Mouse (Mus musculus) heart, embryonic 10.5 days (tissue): ENCODE measurements at regions not wholly inside any gene's neighbourhood (a gene's known extent, or its start where the extent isn't known, plus 50 kb on each side); places are given as distances from the start of the nearest gene placed in this dataset.

Experiments used
- DNase-seq: peaks from one replicate; pipeline ENCODE4 v3.0.0-alpha.2; 2017; ENCODE audit warnings: low spot score
- H3K27ac ChIP-seq: fragments of 300-500 bp; sonication (generic); 2 replicates; pipeline ENCODE4 v1.5.1; 2016; ENCODE audit warnings: mild to moderate bottlenecking
- H3K27me3 ChIP-seq: fragments of 300-500 bp; sonication (generic); 2 replicates; pipeline ENCODE4 v1.6.1; 2016; ENCODE audit warnings: mild to moderate bottlenecking; ENCODE audit not compliant: poor library complexity, insufficient read depth, severe bottlenecking
- H3K36me3 ChIP-seq: fragments of 300-500 bp; sonication (generic); 2 replicates; pipeline ENCODE4 v1.6.1; 2016; ENCODE audit warnings: mild to moderate bottlenecking, moderate library complexity
- H3K4me1 ChIP-seq: fragments of 300-500 bp; sonication (generic); 2 replicates; pipeline ENCODE4 v1.6.1; 2016; ENCODE audit warnings: mild to moderate bottlenecking
- H3K4me3 ChIP-seq: fragments of 300-500 bp; sonication (generic); 2 replicates; pipeline ENCODE4 v1.5.1; 2016; ENCODE audit warnings: mild to moderate bottlenecking, moderate library complexity
- H3K9me3 ChIP-seq: fragments of 300-500 bp; sonication (generic); 2 replicates; pipeline ENCODE4 v1.6.1; 2016; ENCODE audit warnings: mild to moderate bottlenecking, moderate library complexity
- whole genome bisulfite sequencing: fragments of 180-500 bp; shearing (Covaris S2); methylation state at CpG from one replicate; pipeline ENCODE4 v1.1.7; 2016; 5-methylcytosine and 5-hydroxymethylcytosine counted together

GRCm38 (mm10) chr13:51279642-51280387 is 109.0 kb downstream of the Nxnl2 start:
- Histone ChIP-seq H3K4me1 (peaks cover 25% of the 10 kb centered on the region), H3K27ac (peak overlapping the region; percentile 69), H3K4me3 (no peak overlapping the region), H3K27me3 (no peaks in the 10 kb centered on the region), H3K9me3 (peaks cover 5% of the 10 kb centered on the region; the same call in 1 of the 2 replicates), H3K36me3 (no peaks in the 10 kb centered on the region)
- WGBS = 23% methylated on average over 8 of the region's 8 CpGs
- no peak for DNase-seq

- no peaks in the 10 kb centered on the region for H3K36me3 ChIP-seq
- WGBS = 76% methylated on average over 8 of the region's 8 CpGs
- H3K9me3 ChIP-seq = peaks cover 5% of the 10 kb centered on the region; the same call in 1 of the 2 replicates
- H3K4me1 ChIP-seq = peaks cover 24% of the 10 kb centered on the region
- DNase-seq = no peak
- H3K27me3 ChIP-seq = no peaks in the 10 kb centered on the region
- no peak overlapping the region for H3K4me3 ChIP-seq
- peak overlapping the region; percentile 69 for H3K27ac ChIP-seq
These were observed 109.5 kb downstream of the Nxnl2 start for GRCm38 (mm10) chr13:51280388-51280753.

- Histone ChIP-seq H3K9me3 (peaks cover 5% of the 10 kb centered on the region; the same call in 1 of the 2 replicates), H3K27ac (no peak overlapping the region), H3K4me1 (peaks cover 12% of the 10 kb centered on the region), H3K4me3 (no peak overlapping the region), H3K36me3 (no peaks in the 10 kb centered on the region), H3K27me3 (no peaks in the 10 kb centered on the region)
- no peak for DNase-seq
These were observed 113.9 kb downstream of the Nxnl2 start for GRCm38 (mm10) chr13:51284679-51285078.

- Histone ChIP-seq H3K27me3 (no peaks in the 10 kb centered on the region), H3K4me3 (no peak overlapping the region), H3K36me3 (no peaks in the 10 kb centered on the region), H3K27ac (no peak overlapping the region), H3K9me3 (no peaks in the 10 kb centered on the region; the same call in 1 of the 2 replicates), H3K4me1 (0 out of 2 replicates have a peak, but pooled peaks cover 5% of the 10 kb centered on the region)
- 71% methylated on average over 4 of the region's 4 CpGs for WGBS
- DNase-seq = no peak
These were observed 118.6 kb downstream of the Nxnl2 start for GRCm38 (mm10) chr13:51289442-51289841.

- 83% methylated on average over 7 of the region's 7 CpGs for WGBS
- no peak for DNase-seq
- Histone ChIP-seq H3K27ac (no peak overlapping the region), H3K36me3 (no peaks in the 10 kb centered on the region), H3K9me3 (no peaks in the 10 kb centered on the region), H3K4me3 (no peak overlapping the region), H3K4me1 (peaks cover 6% of the 10 kb centered on the region; the same call in 1 of the 2 replicates), H3K27me3 (no peaks in the 10 kb centered on the region)
These were observed 118.4 kb upstream of the S1pr3 start for GRCm38 (mm10) chr13:51290021-51290424.

- no peaks in the 10 kb centered on the region for H3K27me3 ChIP-seq
- no peak for DNase-seq
- H3K36me3 ChIP-seq = no peaks in the 10 kb centered on the region
- H3K4me3 ChIP-seq = no peak overlapping the region
- no peak overlapping the region for H3K27ac ChIP-seq
- no peaks in the 10 kb centered on the region for H3K9me3 ChIP-seq
- WGBS = 77% methylated on average over 6 of the region's 6 CpGs
- H3K4me1 ChIP-seq = peaks cover 15% of the 10 kb centered on the region
These were observed 117.5 kb upstream of the S1pr3 start for GRCm38 (mm10) chr13:51290926-51291325.

- Histone ChIP-seq H3K36me3 (no peaks in the 10 kb centered on the region), H3K27me3 (no peaks in the 10 kb centered on the region), H3K4me3 (no peak overlapping the region), H3K27ac (peak overlapping the region; percentile 36; the same call in 1 of the 2 replicates), H3K9me3 (no peaks in the 10 kb centered on the region), H3K4me1 (peaks cover 29% of the 10 kb centered on the region)
- whole genome bisulfite sequencing = 64% methylated on average over 2 of the region's 4 CpGs
- no peak for DNase-seq
These were observed 115.4 kb upstream of the S1pr3 start for GRCm38 (mm10) chr13:51293047-51293446.

- Histone ChIP-seq H3K4me3 (no peak overlapping the region), H3K9me3 (no peaks in the 10 kb centered on the region), H3K36me3 (no peaks in the 10 kb centered on the region), H3K27ac (peak overlapping the region; percentile 64; the same call in 1 of the 2 replicates), H3K27me3 (no peaks in the 10 kb centered on the region), H3K4me1 (peaks cover 36% of the 10 kb centered on the region)
- no peak for DNase-seq
- WGBS = 67% methylated on average over 3 of the region's 3 CpGs
These were observed 112.6 kb upstream of the S1pr3 start for GRCm38 (mm10) chr13:51295872-51296271.

GRCm38 (mm10) chr13:51297231-51297880 is 111.1 kb upstream of the S1pr3 start:
- Histone ChIP-seq H3K27me3 (no peaks in the 10 kb centered on the region), H3K4me3 (no peak overlapping the region), H3K36me3 (no peaks in the 10 kb centered on the region), H3K9me3 (no peaks in the 10 kb centered on the region), H3K4me1 (peaks cover 36% of the 10 kb centered on the region), H3K27ac (0 out of 2 replicates have a peak overlapping the region, but pooled peaks have one; percentile 64)
- WGBS = 85% methylated on average over 13 of the region's 13 CpGs
- peak; percentile 42 for DNase-seq

- Histone ChIP-seq H3K9me3 (no peaks in the 10 kb centered on the region), H3K27me3 (no peaks in the 10 kb centered on the region), H3K4me1 (peaks cover 31% of the 10 kb centered on the region), H3K27ac (no peak overlapping the region), H3K36me3 (no peaks in the 10 kb centered on the region), H3K4me3 (no peak overlapping the region)
- DNase-seq = no peak
- WGBS = 42% methylated on average over 4 of the region's 4 CpGs
These were observed 109.2 kb upstream of the S1pr3 start for GRCm38 (mm10) chr13:51299047-51299760.

- DNase-seq = no peak
- H3K36me3 ChIP-seq = no peaks in the 10 kb centered on the region
- H3K4me3 ChIP-seq = no peak overlapping the region
- no peak overlapping the region for H3K27ac ChIP-seq
- no peaks in the 10 kb centered on the region for H3K27me3 ChIP-seq
- H3K4me1 ChIP-seq = peaks cover 21% of the 10 kb centered on the region
- no peaks in the 10 kb centered on the region for H3K9me3 ChIP-seq
- WGBS = 89% methylated on average over 7 of the region's 7 CpGs
These were observed 107.0 kb upstream of the S1pr3 start for GRCm38 (mm10) chr13:51301476-51301875.

- DNase-seq = no peak
- peaks cover 13% of the 10 kb centered on the region for H3K4me1 ChIP-seq
These were observed 105.3 kb upstream of the S1pr3 start for GRCm38 (mm10) chr13:51303112-51303511.

GRCm38 (mm10) chr13:51304631-51305030 is 103.8 kb upstream of the S1pr3 start:
- 65% methylated on average over 4 of the region's 4 CpGs for WGBS
- Histone ChIP-seq H3K36me3 (no peaks in the 10 kb centered on the region), H3K9me3 (no peaks in the 10 kb centered on the region), H3K27me3 (no peaks in the 10 kb centered on the region), H3K27ac (no peak overlapping the region), H3K4me3 (no peak overlapping the region), H3K4me1 (peaks cover 6% of the 10 kb centered on the region)
- DNase-seq = no peak

More at GRCm38 (mm10) chr13:51303112-51303511, 105.3 kb upstream of the S1pr3 start:
- Histone ChIP-seq H3K27ac (no peak overlapping the region), H3K9me3 (no peaks in the 10 kb centered on the region), H3K4me3 (no peak overlapping the region), H3K36me3 (no peaks in the 10 kb centered on the region), H3K27me3 (no peaks in the 10 kb centered on the region)
- 74% methylated on average over 3 of the region's 3 CpGs for WGBS
